Mouse (Mus musculus): ENCODE data around the gene Rybp.

The Rybp gene

GRCm38 (mm10) chr6:100188883-100189743 lies 98.2 kb downstream of the Rybp start:
- peak; percentile 66 to 80 for DNase-seq

GRCm38 (mm10) chr6:100187821-100188220 lies 99.5 kb downstream of the Rybp start:
- no peak for DNase-seq

GRCm38 (mm10) chr6:100186789-100187188 lies 100.5 kb downstream of the Rybp start:
- DNase-seq: no peak

GRCm38 (mm10) chr6:100185524-100185923 lies 101.8 kb downstream of the Rybp start:
- peak in 1 of 2 experiments; percentile 35 for DNase-seq

- DNase-seq: peak in 1 of 2 experiments; percentile 51
Observed at GRCm38 (mm10) chr6:100183344-100183743, 103.9 kb downstream of the Rybp start.

GRCm38 (mm10) chr6:100180883-100181262 lies 106.4 kb downstream of the Rybp start:
- no peak for DNase-seq

GRCm38 (mm10) chr6:100180213-100180882 lies 106.9 kb downstream of the Rybp start:
- no peak for DNase-seq

- no peak for DNase-seq
Observed at GRCm38 (mm10) chr6:100178830-100179229, 108.5 kb downstream of the Rybp start.

Measured in lung, postnatal 4 days (tissue).